Mouse (Mus musculus) ES-Bruce4 (cell line): ENCODE results near the gene Olfr466.

Experiments used
- CTCF ChIP-seq: IDR thresholded peaks from one replicate; pipeline ENCODE4 v1.8.1; 2011; ENCODE audit warnings: low read depth, low read length
- POLR2A ChIP-seq: IDR thresholded peaks from one replicate; pipeline ENCODE4 v1.8.1; 2011; ENCODE audit warnings: low read length; ENCODE audit not compliant: insufficient read depth

- peak; percentile 16 for TF ChIP-seq CTCF
- TF ChIP-seq POLR2A, result no peak
These were observed 22.8 kb upstream of the Olfr466 start for GRCm38 (mm10) chr13:65127063-65127847.
